Mouse (Mus musculus) heart, adult 2 months (tissue): ENCODE results near the gene Anxa10. TPM values are rescaled to one million over a fixed set of nuclear protein-coding genes. Genes with fewer than 3 reads are reported as not detected.

Source experiments
- DNase-seq, 2 experiments: peaks; one replicate each; pipeline ENCODE4 v3.0.0; 2021
- H3K27ac ChIP-seq: fragments of 200-600 bp; 2 replicates; pipeline ENCODE4 v1.8.1; 2022
- H3K27me3 ChIP-seq: fragments of 200-500 bp; 2 replicates; pipeline ENCODE4 v1.6.1; 2012; ENCODE audit warnings: mild to moderate bottlenecking, low read length, inconsistent platforms, mixed read lengths; ENCODE audit not compliant: control insufficient read depth, insufficient read depth
- H3K36me3 ChIP-seq: fragments of 200-500 bp; 2 replicates; pipeline ENCODE4 v1.6.1; 2012; ENCODE audit warnings: low read length, inconsistent platforms; ENCODE audit not compliant: control insufficient read depth, insufficient read depth
- H3K4me1 ChIP-seq: fragments of 200-500 bp; 2 replicates; pipeline ENCODE4 v1.6.1; 2011; ENCODE audit warnings: low read length; ENCODE audit not compliant: control insufficient read depth, insufficient read depth
- H3K4me3 ChIP-seq: fragments of 200-600 bp; 2 replicates; pipeline ENCODE4 v1.8.1; 2022
- H3K79me2 ChIP-seq: fragments of 200-500 bp; replicated peaks from 2 replicates; pipeline ENCODE4 v1.6.1; 2012; ENCODE audit warnings: mild to moderate bottlenecking, inconsistent platforms, low read length, moderate library complexity, mixed read lengths; ENCODE audit not compliant: control insufficient read depth, insufficient read depth
- H3K9ac ChIP-seq: fragments of 200-500 bp; 2 replicates; pipeline ENCODE4 v1.6.1; 2012; ENCODE audit warnings: low read depth, mild to moderate bottlenecking, control low read depth, inconsistent platforms, low read length, mixed read lengths
- CTCF ChIP-seq: fragments of 200-600 bp; IDR thresholded peaks from 2 replicates; pipeline ENCODE4 v1.8.1; 2022; ENCODE audit warnings: antibody characterized with exemption, mild to moderate bottlenecking, moderate library complexity
- EP300 ChIP-seq: fragments of 200-500 bp; IDR thresholded peaks from 2 replicates; pipeline ENCODE4 v1.6.1; 2011; ENCODE audit warnings: low read depth, low read length, control low read depth; ENCODE audit not compliant: insufficient read depth
- POLR2A ChIP-seq: fragments of 200-500 bp; IDR thresholded peaks from 2 replicates; pipeline ENCODE4 v1.6.1; 2011; ENCODE audit warnings: mild to moderate bottlenecking, low read depth, low read length, control low read depth; ENCODE audit not compliant: insufficient read depth
- WGBS: fragments of 180-500 bp; shearing (Covaris S2); methylation state at CpG from one replicate; pipeline ENCODE4 v1.1.7; 2018; 5-methylcytosine and 5-hydroxymethylcytosine counted together
- intact Hi-C: fragments of 180-260 bp; cut with DNase I; formaldehyde crosslinking; loops from one replicate; pipeline ENCODE4 v1.15.1; 2025
- long read RNA-seq: library from polyadenylated mRNA; stranded (forward); transcript quantifications from one replicate; pipeline ENCODE4 v2.0.0, GENCODE M21; 2021
- polyA plus RNA-seq: library from polyadenylated mRNA; depleted of rRNA; stranded (reverse); fragments of >200 nt; gene quantifications from 2 replicates; pipeline ENCODE4 v1.2.3, GENCODE M21; 2012; rRNA removed
- total RNA-seq, 2 experiments: library from RNA; stranded (reverse); gene quantifications; 2 replicates each; pipeline ENCODE4 v1.2.3; 2021

Anxa10 gene
- total RNA-seq (not detected), polyA plus RNA-seq (not detected in 2 replicates)
- long read RNA-seq = 0 reads

GRCm38 (mm10) chr8:62123098-62123497 is at the start of gene Anxa10:
TSS of gene Anxa10 (minus strand) at chr8:62123150.
- no peak within 1 kb of the TSS for H3K4me3 ChIP-seq
- no peaks in the 10 kb centered on the region for H3K79me2 ChIP-seq
- H3K27me3 ChIP-seq = no peaks in the 10 kb centered on the region
- H3K4me1 ChIP-seq = no peaks in the 10 kb centered on the region
- intact Hi-C loops = no loop called here
- 88% methylated on average over 2 of the region's 2 CpGs for WGBS
- H3K9ac ChIP-seq = no peak within 1 kb of the TSS
- no peak within 1 kb of the TSS for H3K27ac ChIP-seq
- TF ChIP-seq CTCF (no peak), POLR2A (no peak), EP300 (no peak)
- no peaks in the 10 kb centered on the region for H3K36me3 ChIP-seq
- DNase-seq = no peak

DNA sequence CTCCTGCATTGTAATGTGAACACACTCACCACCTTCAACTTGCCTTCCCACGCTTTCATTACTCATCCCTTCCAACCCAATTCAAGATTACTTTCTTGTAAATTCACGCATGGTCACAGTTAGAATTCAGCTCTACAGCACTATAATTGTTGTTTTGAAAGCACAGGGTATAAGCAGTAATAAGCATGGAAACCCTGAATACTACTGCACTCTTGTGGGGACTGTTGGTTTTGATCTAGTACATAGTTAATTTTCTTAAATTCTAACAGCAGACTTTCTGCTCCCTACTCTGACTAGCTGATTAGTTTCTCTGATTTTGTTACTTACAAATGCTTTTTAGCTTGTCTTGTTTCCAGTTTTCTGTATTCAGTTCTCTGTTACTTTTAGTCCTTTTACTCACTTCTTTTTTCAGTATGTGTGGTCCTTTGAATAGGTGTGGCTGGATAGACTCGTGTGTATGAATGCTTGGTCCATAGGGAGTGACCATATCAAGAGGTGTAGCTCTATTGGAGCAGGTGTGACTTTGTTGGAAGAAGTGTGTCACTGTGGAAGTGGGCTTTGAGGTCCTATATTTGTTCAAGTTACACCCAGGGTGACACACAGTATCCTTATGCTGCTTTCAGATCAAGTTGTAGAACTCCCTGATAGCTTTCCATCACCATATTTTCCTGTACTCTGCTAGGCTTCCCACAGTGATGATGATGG is 9.9 kb upstream of the Anxa10 start:
- 73% methylated on average over 3 of the region's 3 CpGs for WGBS
- H3K4me3 ChIP-seq = no peak overlapping the region
- H3K4me1 ChIP-seq = no peaks in the 10 kb centered on the region
- no peaks in the 10 kb centered on the region for H3K36me3 ChIP-seq
- no peaks in the 10 kb centered on the region for H3K79me2 ChIP-seq
- intact Hi-C loops = no loop called here
- H3K27me3 ChIP-seq = no peaks in the 10 kb centered on the region
- no peak overlapping the region for H3K27ac ChIP-seq
- no peak for TF ChIP-seq EP300
- DNase-seq = no peak
- H3K9ac ChIP-seq = no peak overlapping the region

- TF ChIP-seq CTCF = no peak
- TF ChIP-seq POLR2A = no peak
- no peak for TF ChIP-seq EP300
- no peak for DNase-seq
- intact Hi-C loops = no loop called here
Observed at GRCm38 (mm10) chr8:62097213-62097612, 25.7 kb downstream of the Anxa10 start.

DNA sequence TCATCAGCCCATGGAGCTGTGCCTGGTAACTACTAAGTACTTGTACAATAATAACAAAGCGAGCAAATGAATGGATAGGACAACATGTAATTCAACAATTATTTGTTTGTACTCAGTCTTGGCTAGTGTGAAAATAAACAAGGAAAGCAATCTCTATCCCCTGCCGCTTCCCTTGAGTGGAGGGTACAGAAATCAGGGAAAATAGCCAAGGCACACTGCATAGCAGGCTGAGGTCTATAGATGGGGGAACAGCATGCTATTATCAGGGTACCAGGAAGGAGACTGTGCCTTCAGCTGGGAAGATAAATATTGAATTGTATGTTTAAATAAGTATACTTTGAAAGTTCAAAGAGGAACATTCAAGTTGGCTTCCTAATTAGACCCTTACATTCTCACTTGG is 41.1 kb downstream of the Anxa10 start:
- DNase-seq = no peak
- H3K27ac ChIP-seq = no peak overlapping the region
- no peaks in the 10 kb centered on the region for H3K27me3 ChIP-seq
- 76% methylated on average over 2 of the region's 2 CpGs for WGBS
- intact Hi-C loops = loop anchor here (2.0 kb wide), 1 partner anchor 1795 kb away; no protein-coding TSS in a partner anchor
- H3K36me3 ChIP-seq = no peaks in the 10 kb centered on the region
- no peaks in the 10 kb centered on the region for H3K4me1 ChIP-seq
- no peaks in the 10 kb centered on the region for H3K79me2 ChIP-seq
- H3K9ac ChIP-seq = no peak overlapping the region
- H3K4me3 ChIP-seq = no peak overlapping the region
- TF ChIP-seq CTCF (no peak), POLR2A (no peak), EP300 (no peak)

More at GRCm38 (mm10) chr8:62097213-62097612, 25.7 kb downstream of the Anxa10 start:
- WGBS = 84% methylated on average over 2 of the region's 2 CpGs
- Histone ChIP-seq H3K27me3 (no peaks in the 10 kb centered on the region), H3K4me1 (no peaks in the 10 kb centered on the region), H3K9ac (no peak overlapping the region), H3K4me3 (no peak overlapping the region), H3K79me2 (no peaks in the 10 kb centered on the region), H3K36me3 (no peaks in the 10 kb centered on the region), H3K27ac (no peak overlapping the region)

DNA sequence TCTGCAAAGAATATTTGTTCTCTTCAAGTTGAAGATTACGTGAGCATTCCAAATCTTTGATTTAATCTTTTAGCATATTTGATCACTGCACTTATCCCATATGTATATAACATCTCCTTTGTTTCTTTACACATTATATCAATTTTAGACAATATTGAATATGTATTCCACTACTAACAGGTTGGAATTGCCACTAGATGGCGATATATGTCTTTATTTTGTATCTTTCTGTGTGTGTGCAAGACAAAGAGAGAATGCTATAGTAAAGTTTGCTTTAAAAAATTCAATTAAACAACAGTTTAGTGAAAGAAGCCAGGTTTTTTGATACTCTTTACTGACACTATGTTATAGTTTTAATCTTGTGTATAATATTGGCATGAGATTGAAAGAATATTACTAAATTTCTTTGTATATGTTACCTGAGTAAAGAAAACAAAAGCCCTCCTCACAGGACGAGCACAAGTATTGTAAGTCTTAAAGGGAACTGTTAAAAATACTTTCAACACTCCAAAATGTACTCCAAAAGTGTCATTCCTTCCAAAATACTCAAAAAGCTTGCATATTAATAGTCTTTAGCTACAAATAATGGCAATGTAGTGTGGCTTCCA is 42.7 kb downstream of the Anxa10 start:
- no peak for TF ChIP-seq POLR2A
- no peak for TF ChIP-seq EP300
- TF ChIP-seq CTCF = peak; percentile 74
- no peaks in the 10 kb centered on the region for H3K36me3 ChIP-seq
- H3K79me2 ChIP-seq = no peaks in the 10 kb centered on the region
- no peak overlapping the region for H3K27ac ChIP-seq
- H3K4me3 ChIP-seq = no peak overlapping the region
- WGBS = 37% methylated on average over 3 of the region's 3 CpGs
- intact Hi-C loops = loop anchor here (2.0 kb wide), 1 partner anchor 1797 kb away; no protein-coding TSS in a partner anchor
- no peaks in the 10 kb centered on the region for H3K27me3 ChIP-seq
- no peak for DNase-seq
- no peak overlapping the region for H3K9ac ChIP-seq
- no peaks in the 10 kb centered on the region for H3K4me1 ChIP-seq

DNA sequence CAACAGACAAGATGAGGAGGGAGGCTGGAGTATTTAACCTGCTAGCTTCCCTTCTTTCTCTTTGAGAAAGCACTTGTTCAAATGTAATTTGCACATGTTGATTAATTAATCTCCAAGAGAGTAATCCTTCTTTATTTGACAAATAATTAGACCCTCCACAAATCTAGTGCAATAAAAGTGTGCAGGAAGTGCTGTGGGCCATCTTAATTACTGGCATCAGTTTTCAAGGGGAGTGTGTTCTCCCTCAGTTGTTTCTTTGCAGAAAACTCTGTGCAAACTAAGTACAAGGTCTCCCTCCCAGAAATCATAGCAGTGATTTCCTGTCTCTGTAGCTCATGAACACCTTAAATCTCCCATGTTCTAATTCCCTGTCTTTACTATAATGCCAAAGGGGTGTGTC is 54.6 kb downstream of the Anxa10 start:
- TF ChIP-seq POLR2A (no peak), CTCF (no peak), EP300 (no peak)
- DNase-seq = no peak
- H3K4me1 ChIP-seq = no peaks in the 10 kb centered on the region
- H3K9ac ChIP-seq = no peak overlapping the region
- no peaks in the 10 kb centered on the region for H3K79me2 ChIP-seq
- no peaks in the 10 kb centered on the region for H3K36me3 ChIP-seq
- H3K27me3 ChIP-seq = no peaks in the 10 kb centered on the region
- no peak overlapping the region for H3K4me3 ChIP-seq
- no peak overlapping the region for H3K27ac ChIP-seq
- intact Hi-C loops = no loop called here
